Mouse (Mus musculus): ENCODE measurements around the gene Phactr3.

GRCm38 (mm10) chr2:178319766-178320165 lies 201.0 kb downstream of the Phactr3 start:
- no peak for TF ChIP-seq CTCF (IDR thresholded peaks at IDR 0.05; ENCODE audit: control insufficient read depth, insufficient read depth, low read length)
- no peak for TF ChIP-seq POLR2A (IDR thresholded peaks at IDR 0.05; ENCODE audit: borderline replicate concordance, control insufficient read depth, low read depth, low read length)
